In genomic region chr5:30802724-30803467, GRCm38 (mm10) we compare ENCODE assay signal across 19 mouse cellular contexts.
"Had no signal": no experiment of that assay in that cellular context is flagged by ENCODE, and none has a peak within 500 bp of the region (broad histone marks: within the 10 kb centered on the region; RNA-seq: fewer than 3 reads in every experiment).

No protein-coding gene starts in this region.

- DNase-seq: kidney, adult 18-20 months; kidney, adult 9 months; kidney, postnatal 14 days; kidney, postnatal 4 days; liver; retina, postnatal 1 day; right cerebral cortex, postnatal 25 days; spleen, adult 18-20 months; thymus, postnatal 4 days had no signal

- H3K27ac ChIP-seq: limb, embryonic 10.5 days; limb, embryonic 13.5 days; liver, embryonic 12.5 days; liver, embryonic 15.5 days; midbrain, embryonic 12.5 days; midbrain, embryonic 15.5 days; neural tube, embryonic 13.5 days; stomach, embryonic 15.5 days had no signal

- H3K9ac ChIP-seq: limb, embryonic 13.5 days; liver, embryonic 12.5 days; liver, embryonic 15.5 days; midbrain, embryonic 12.5 days; midbrain, embryonic 15.5 days; neural tube, embryonic 13.5 days; stomach, embryonic 15.5 days had no signal

- H3K4me3 ChIP-seq: limb, embryonic 10.5 days; limb, embryonic 13.5 days; liver, embryonic 12.5 days; liver, embryonic 15.5 days; midbrain, embryonic 12.5 days; midbrain, embryonic 15.5 days; neural tube, embryonic 13.5 days; stomach, embryonic 15.5 days had no signal

- H3K4me2 ChIP-seq: limb, embryonic 13.5 days; liver, embryonic 12.5 days; liver, embryonic 15.5 days; midbrain, embryonic 12.5 days; midbrain, embryonic 15.5 days; neural tube, embryonic 13.5 days; stomach, embryonic 15.5 days had no signal

- ATAC-seq: inflammation-experienced regulatory T-cells, adult 6 months; intestine, embryonic 16.5 days; liver, embryonic 12.5 days; midbrain, embryonic 15.5 days had no signal

- H3K36me3 ChIP-seq: limb, embryonic 10.5 days; limb, embryonic 13.5 days; liver, embryonic 12.5 days; liver, embryonic 15.5 days; stomach, embryonic 15.5 days had no signal

- H3K9me3 ChIP-seq: limb, embryonic 10.5 days; limb, embryonic 13.5 days; liver, embryonic 12.5 days; liver, embryonic 15.5 days; midbrain, embryonic 12.5 days; midbrain, embryonic 15.5 days; neural tube, embryonic 13.5 days; stomach, embryonic 15.5 days had no signal

- H3K4me1 ChIP-seq: limb, embryonic 10.5 days; limb, embryonic 13.5 days; midbrain, embryonic 12.5 days; midbrain, embryonic 15.5 days; neural tube, embryonic 13.5 days; stomach, embryonic 15.5 days had no signal

- H3K27me3 ChIP-seq: midbrain, embryonic 12.5 days; midbrain, embryonic 15.5 days; neural tube, embryonic 13.5 days; stomach, embryonic 15.5 days had no signal
